Mouse (Mus musculus): ENCODE data around the gene Derl2. TPM values are rescaled to one million over a fixed set of nuclear protein-coding genes. Genes with fewer than 3 reads are reported as not detected.

The Derl2 gene
- polyA plus RNA-seq, 1 experiment = 38.5 TPM

GRCm38 (mm10) chr11:70969821-70970559, 49.7 kb downstream of the Derl2 start, which contains the start of the genes Nup88 and Rpain:
Nup88 (minus strand) TSS chr11:70969973.
Rpain (plus strand) TSS chr11:70970213.
- H3ac ChIP-seq (ENCODE audit: control insufficient read depth, insufficient read length, low read depth) = peak within 1 kb of the TSS; percentile 96
- H3K79me3 ChIP-seq (ENCODE audit: low read depth) = peaks cover 19% of the 10 kb centered on the region
- peak within 1 kb of the TSS; percentile 99 for H3K4me3 ChIP-seq (ENCODE audit: insufficient read depth, poor library complexity, severe bottlenecking)
- no peaks in the 10 kb centered on the region for H3K27me3 ChIP-seq (ENCODE audit: control insufficient read depth, insufficient read depth, insufficient read length)
- H3K79me2 ChIP-seq (ENCODE audit: control insufficient read depth, insufficient read depth) = peaks cover 45% of the 10 kb centered on the region
- TF ChIP-seq CEBPB (IDR thresholded peaks at IDR 0.05; ENCODE audit: low read depth) (no peak), FOSL1 (IDR thresholded peaks at IDR 0.05; ENCODE audit: insufficient read depth, low read length, poor library complexity, severe bottlenecking) (no peak), MYOD1 (IDR thresholded peaks at IDR 0.05; ENCODE audit: control insufficient read depth, insufficient read length, low read depth) (no peak), MYOG (IDR thresholded peaks at IDR 0.05; ENCODE audit: control insufficient read depth, extremely low read depth, insufficient read length) (no peak), CTCF (IDR thresholded peaks at IDR 0.05; ENCODE audit: control insufficient read depth, insufficient read depth, insufficient read length) (no peak), MAX (IDR thresholded peaks at IDR 0.05) (no peak), USF1 (IDR thresholded peaks at IDR 0.05; ENCODE audit: low read depth) (no peak)
- H3K36me3 ChIP-seq (ENCODE audit: control insufficient read depth, insufficient read depth) = peaks cover 45% of the 10 kb centered on the region

- no peaks in the 10 kb centered on the region for H3K27me3 ChIP-seq (ENCODE audit: control insufficient read depth, insufficient read depth, insufficient read length)
- peak overlapping the region; percentile 96 for H3ac ChIP-seq (ENCODE audit: control insufficient read depth, insufficient read length, low read depth)
- no peak for TF ChIP-seq MAX (IDR thresholded peaks at IDR 0.05)
- TF ChIP-seq FOSL1 (IDR thresholded peaks at IDR 0.05; ENCODE audit: insufficient read depth, low read length, poor library complexity, severe bottlenecking) = no peak
- TF ChIP-seq CTCF (IDR thresholded peaks at IDR 0.05; ENCODE audit: control insufficient read depth, insufficient read depth, insufficient read length) = no peak
- no peak for TF ChIP-seq MYOD1 (IDR thresholded peaks at IDR 0.05; ENCODE audit: control insufficient read depth, insufficient read length, low read depth)
- TF ChIP-seq CEBPB (IDR thresholded peaks at IDR 0.05; ENCODE audit: low read depth) = no peak
- no peak for TF ChIP-seq MYOG (IDR thresholded peaks at IDR 0.05; ENCODE audit: control insufficient read depth, extremely low read depth, insufficient read length)
- no peak for TF ChIP-seq USF1 (IDR thresholded peaks at IDR 0.05; ENCODE audit: low read depth)
- peaks cover 50% of the 10 kb centered on the region for H3K79me2 ChIP-seq (ENCODE audit: control insufficient read depth, insufficient read depth)
- H3K79me3 ChIP-seq (ENCODE audit: low read depth) = peaks cover 19% of the 10 kb centered on the region
- peak overlapping the region; percentile 99 for H3K4me3 ChIP-seq (ENCODE audit: insufficient read depth, poor library complexity, severe bottlenecking)
- H3K36me3 ChIP-seq (ENCODE audit: control insufficient read depth, insufficient read depth) = peaks cover 45% of the 10 kb centered on the region
Observed at GRCm38 (mm10) chr11:70969271-70969794, 50.3 kb downstream of the Derl2 start.

- Histone ChIP-seq H3K79me3 (ENCODE audit: low read depth) (peaks cover 21% of the 10 kb centered on the region), H3K36me3 (ENCODE audit: control insufficient read depth, insufficient read depth) (peaks cover 73% of the 10 kb centered on the region)
Observed at GRCm38 (mm10) chr11:70964222-70964907, 55.3 kb downstream of the Derl2 start.

GRCm38 (mm10) chr11:70960786-70961554, 58.7 kb downstream of the Derl2 start:
- no peak overlapping the region for H3ac ChIP-seq (ENCODE audit: control insufficient read depth, insufficient read length, low read depth)
- peaks cover 26% of the 10 kb centered on the region for H3K79me2 ChIP-seq (ENCODE audit: control insufficient read depth, insufficient read depth)
- H3K79me3 ChIP-seq (ENCODE audit: low read depth) = peaks cover 4% of the 10 kb centered on the region
- TF ChIP-seq FOSL1 (IDR thresholded peaks at IDR 0.05; ENCODE audit: insufficient read depth, low read length, poor library complexity, severe bottlenecking) (no peak), USF1 (IDR thresholded peaks at IDR 0.05; ENCODE audit: low read depth) (no peak), CTCF (IDR thresholded peaks at IDR 0.05; ENCODE audit: control insufficient read depth, insufficient read depth, insufficient read length) (no peak), MAX (IDR thresholded peaks at IDR 0.05) (no peak), MYOD1 (IDR thresholded peaks at IDR 0.05; ENCODE audit: control insufficient read depth, insufficient read length, low read depth) (no peak), CEBPB (IDR thresholded peaks at IDR 0.05; ENCODE audit: low read depth) (no peak), MYOG (IDR thresholded peaks at IDR 0.05; ENCODE audit: control insufficient read depth, extremely low read depth, insufficient read length) (no peak)
- H3K36me3 ChIP-seq (ENCODE audit: control insufficient read depth, insufficient read depth) = peaks cover 96% of the 10 kb centered on the region
- no peaks in the 10 kb centered on the region for H3K27me3 ChIP-seq (ENCODE audit: control insufficient read depth, insufficient read depth, insufficient read length)
- no peak overlapping the region for H3K4me3 ChIP-seq (ENCODE audit: insufficient read depth, poor library complexity, severe bottlenecking)

More at GRCm38 (mm10) chr11:70964222-70964907, 55.3 kb downstream of the Derl2 start:
- no peaks in the 10 kb centered on the region for H3K27me3 ChIP-seq (ENCODE audit: control insufficient read depth, insufficient read depth, insufficient read length)
- H3K79me2 ChIP-seq (ENCODE audit: control insufficient read depth, insufficient read depth) = peaks cover 54% of the 10 kb centered on the region
- no peak for TF ChIP-seq MYOD1 (IDR thresholded peaks at IDR 0.05; ENCODE audit: control insufficient read depth, insufficient read length, low read depth)
- no peak for TF ChIP-seq MYOG (IDR thresholded peaks at IDR 0.05; ENCODE audit: control insufficient read depth, extremely low read depth, insufficient read length)
- no peak for TF ChIP-seq CEBPB (IDR thresholded peaks at IDR 0.05; ENCODE audit: low read depth)
- TF ChIP-seq MAX (IDR thresholded peaks at IDR 0.05) = no peak
- TF ChIP-seq USF1 (IDR thresholded peaks at IDR 0.05; ENCODE audit: low read depth) = no peak
- no peak for TF ChIP-seq FOSL1 (IDR thresholded peaks at IDR 0.05; ENCODE audit: insufficient read depth, low read length, poor library complexity, severe bottlenecking)
- no peak for TF ChIP-seq CTCF (IDR thresholded peaks at IDR 0.05; ENCODE audit: control insufficient read depth, insufficient read depth, insufficient read length)
- H3ac ChIP-seq (ENCODE audit: control insufficient read depth, insufficient read length, low read depth) = no peak overlapping the region
- no peak overlapping the region for H3K4me3 ChIP-seq (ENCODE audit: insufficient read depth, poor library complexity, severe bottlenecking)

Other genes with a start within 250 kb of the Derl2 start
- gene Scimp, start 207.3 kb downstream of the Derl2 start, polyA plus RNA-seq (2012; fragmentation: generic; extraction: Trizol) = not detected
- 11.9 TPM for gene Rabep1, start 175.1 kb downstream of the Derl2 start, polyA plus RNA-seq (2012; fragmentation: generic; extraction: Trizol)
- gene Nup88, start 49.9 kb downstream of the Derl2 start, polyA plus RNA-seq (2012; fragmentation: generic; extraction: Trizol) = 57.1 TPM
- 34.4 TPM for gene Rpain, start 49.6 kb downstream of the Derl2 start, polyA plus RNA-seq (2012; fragmentation: generic; extraction: Trizol)
- 386 TPM for gene C1qbp, start 36.8 kb downstream of the Derl2 start, polyA plus RNA-seq (2012; fragmentation: generic; extraction: Trizol)
- 14.9 TPM for gene Dhx33, start 15.4 kb downstream of the Derl2 start, polyA plus RNA-seq (2012; fragmentation: generic; extraction: Trizol)
- 18.4 TPM for gene Mis12, start 230 bp downstream of the Derl2 start, polyA plus RNA-seq (2012; fragmentation: generic; extraction: Trizol)
- 0.06 TPM for gene 6330403K07Rik, start 13.7 kb upstream of the Derl2 start, polyA plus RNA-seq (2012; fragmentation: generic; extraction: Trizol)
- gene Nlrp1a, start 124.9 kb upstream of the Derl2 start, polyA plus RNA-seq (2012; fragmentation: generic; extraction: Trizol) = not detected
- not detected for gene Nlrp1b, start 210.9 kb upstream of the Derl2 start, polyA plus RNA-seq (2012; fragmentation: generic; extraction: Trizol)